Mouse (Mus musculus): ENCODE measurements at regions not wholly inside any gene's neighbourhood (a gene's known extent, or its start where the extent isn't known, plus 50 kb on each side); places are given as distances from the start of the nearest gene placed in this dataset.

GRCm38 (mm10) chr16:55476544-55477208, 178.9 kb upstream of the Zpld1 start:
- TF ChIP-seq POLR2A (IDR thresholded peaks at IDR 0.05; ENCODE audit: control insufficient read depth, extremely low read depth, insufficient read depth, low read length, poor library complexity) (no peak), CTCF (IDR thresholded peaks at IDR 0.05; ENCODE audit: borderline replicate concordance, control insufficient read depth, extremely low read depth, insufficient read depth, low read length, poor library complexity) (no peak)
